Mouse (Mus musculus) lung, adult 2 months (tissue): ENCODE data around the gene Cda. TPM values are rescaled to one million over a fixed set of nuclear protein-coding genes. Genes with fewer than 3 reads are reported as not detected.

ENCODE experiments used
- DNase-seq: peaks from one replicate; pipeline ENCODE4 v3.0.0; 2022
- H3K4me1 ChIP-seq: fragments of 200-500 bp; 2 replicates; pipeline ENCODE4 v1.6.1; 2011; ENCODE audit warnings: low read length; ENCODE audit not compliant: control insufficient read depth, insufficient read depth
- H3K4me3 ChIP-seq: fragments of 200-500 bp; replicated peaks from 2 replicates; pipeline ENCODE3; 2011; ENCODE audit warnings: low read depth, mild to moderate bottlenecking, control low read depth, low read length; ENCODE audit errors: extremely low read depth
- CTCF ChIP-seq: fragments of 200-500 bp; IDR thresholded peaks from 2 replicates; pipeline ENCODE4 v1.5.1; 2011; ENCODE audit warnings: mild to moderate bottlenecking, low read length, control low read depth; ENCODE audit not compliant: insufficient read depth
- POLR2A ChIP-seq: fragments of 200-500 bp; IDR thresholded peaks from 2 replicates; pipeline ENCODE4 v1.6.1; 2011; ENCODE audit warnings: low read depth, mild to moderate bottlenecking, control low read depth, low read length, borderline replicate concordance; ENCODE audit errors: extremely low read depth
- WGBS: fragments of 180-500 bp; shearing (Covaris S2); methylation state at CpG from one replicate; pipeline ENCODE4 v1.1.7; 2018; 5-methylcytosine and 5-hydroxymethylcytosine counted together
- polyA plus RNA-seq: library from polyadenylated mRNA; depleted of rRNA; stranded (reverse); fragments of >200 nt; gene quantifications from 2 replicates; pipeline ENCODE4 v1.2.3, GENCODE M21; 2012; rRNA removed

Cda gene
- polyA plus RNA-seq, result 2.6 and 2.9 TPM in 2 replicates

- TF ChIP-seq POLR2A, result no peak
- no peak for TF ChIP-seq CTCF
- WGBS, result 2% methylated on average over 34 of the region's 34 CpGs
- Histone ChIP-seq H3K4me3 (peak within 1 kb of the TSS; percentile 18), H3K4me1 (peaks cover 9% of the 10 kb centered on the region; the same call in 1 of the 2 replicates)
- DNase-seq, result peak; percentile 80
Measured at GRCm38 (mm10) chr4:138367641-138368497, at the start of gene Cda. Gene Cda, minus strand, starts transcription at chr4:138367992.

- TF ChIP-seq CTCF, result no peak
- TF ChIP-seq POLR2A, result no peak
- 78% methylated on average over 5 of the region's 5 CpGs for WGBS
- H3K4me1 ChIP-seq, result peaks cover 4% of the 10 kb centered on the region
- no peak overlapping the region for H3K4me3 ChIP-seq
- no peak for DNase-seq
Measured at GRCm38 (mm10) chr4:138416414-138416813, 48.6 kb upstream of the Cda start.

DNA sequence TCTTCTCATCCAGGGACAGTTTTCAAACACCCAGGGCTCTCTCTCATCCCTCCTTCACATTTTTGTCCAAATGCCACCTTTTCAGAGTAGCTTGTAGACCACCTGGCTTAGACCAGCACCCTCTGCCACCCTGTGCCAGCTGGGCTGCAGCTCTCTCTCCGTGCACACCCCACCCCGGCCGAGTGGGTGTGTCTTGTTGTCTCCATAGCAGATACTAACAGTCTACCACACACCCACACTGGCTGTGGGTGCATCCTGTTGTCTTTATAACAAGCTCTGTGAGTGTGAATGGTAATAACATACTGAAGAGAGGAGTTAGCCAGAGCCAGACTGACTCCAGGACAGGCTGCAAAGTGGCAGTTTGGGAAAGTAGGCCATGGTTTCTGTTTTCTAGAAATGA, 48.2 kb upstream of the Cda start:
- Histone ChIP-seq H3K4me1 (peaks cover 4% of the 10 kb centered on the region), H3K4me3 (no peak overlapping the region)
- no peak for DNase-seq
- 48% methylated on average over 3 of the region's 3 CpGs for WGBS
- no peak for TF ChIP-seq CTCF

DNA sequence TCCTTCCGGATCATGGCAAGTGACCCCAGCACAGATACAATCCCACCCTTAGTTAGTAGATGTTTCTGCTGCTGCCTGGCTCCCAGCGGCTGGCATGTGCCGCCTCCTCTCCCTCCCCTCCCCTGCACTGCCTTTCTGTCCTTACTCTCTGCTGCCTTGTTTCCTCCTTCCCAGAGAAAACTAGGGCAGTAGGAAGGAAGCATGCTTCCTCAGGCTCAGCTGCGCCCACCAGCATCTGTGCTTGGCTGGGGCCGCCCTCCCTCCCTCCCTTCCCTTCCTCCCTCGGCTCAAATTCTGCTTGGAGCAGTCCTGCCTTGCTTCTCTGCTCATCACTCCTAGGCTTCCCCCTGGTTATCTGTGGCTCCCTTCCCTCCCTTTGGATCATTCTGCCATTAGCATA, 46.9 kb upstream of the Cda start:
- Histone ChIP-seq H3K4me1 (peaks cover 4% of the 10 kb centered on the region), H3K4me3 (no peak overlapping the region)
- no peak for DNase-seq
- TF ChIP-seq POLR2A (no peak), CTCF (no peak)
- WGBS, result 11% methylated on average over 6 of the region's 6 CpGs

- 51% methylated on average over 7 of the region's 7 CpGs for WGBS
- TF ChIP-seq CTCF (no peak), POLR2A (no peak)
- H3K4me3 ChIP-seq, result no peak overlapping the region
- peaks cover 4% of the 10 kb centered on the region for H3K4me1 ChIP-seq
- no peak for DNase-seq
Measured at GRCm38 (mm10) chr4:138411504-138412121, 43.8 kb upstream of the Cda start.

GRCm38 (mm10) chr4:138411011-138411410, 43.2 kb upstream of the Cda start:
- no peak for DNase-seq
- TF ChIP-seq POLR2A (no peak), CTCF (no peak)
- Histone ChIP-seq H3K4me1 (peaks cover 4% of the 10 kb centered on the region), H3K4me3 (no peak overlapping the region)
- 36% methylated on average over 5 of the region's 5 CpGs for WGBS

- WGBS, result 42% methylated on average over 12 of the region's 13 CpGs
- DNase-seq, result no peak
- TF ChIP-seq POLR2A (no peak), CTCF (no peak)
- H3K4me1 ChIP-seq, result no peaks in the 10 kb centered on the region
- H3K4me3 ChIP-seq, result no peak overlapping the region
Measured at GRCm38 (mm10) chr4:138407479-138408194, 39.8 kb upstream of the Cda start.

- DNase-seq, result peak; percentile 58
- TF ChIP-seq CTCF (peak; percentile 50), POLR2A (no peak)
- no peak overlapping the region for H3K4me3 ChIP-seq
- H3K4me1 ChIP-seq, result no peaks in the 10 kb centered on the region
- WGBS, result 0% methylated on average over 2 of the region's 2 CpGs
Measured at GRCm38 (mm10) chr4:138404806-138405205, 37.0 kb upstream of the Cda start.

DNA sequence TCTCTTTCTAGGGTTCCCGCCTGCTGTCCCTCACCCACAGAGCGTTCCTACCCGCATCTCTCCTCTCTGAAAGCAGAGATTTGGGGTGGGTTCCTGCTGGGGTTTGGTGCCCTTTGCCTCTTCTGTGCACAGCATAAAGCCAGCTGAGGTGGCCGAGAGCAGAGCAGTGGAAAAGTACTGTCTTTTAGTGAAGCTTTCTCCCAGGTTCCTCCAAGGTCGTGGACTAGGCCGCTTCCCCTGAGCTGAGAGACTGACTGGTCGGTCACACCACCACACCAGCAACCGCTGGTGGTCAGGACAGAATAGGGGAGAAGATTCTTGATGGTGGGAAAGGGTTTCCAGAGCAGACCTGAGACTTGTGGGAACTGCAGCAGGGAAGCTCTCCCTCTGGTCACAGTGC, 28.9 kb upstream of the Cda start:
- WGBS, result 15% methylated on average over 8 of the region's 8 CpGs
- no peak for TF ChIP-seq CTCF
- TF ChIP-seq POLR2A, result no peak
- H3K4me3 ChIP-seq, result no peak overlapping the region
- no peak for DNase-seq
- no peaks in the 10 kb centered on the region for H3K4me1 ChIP-seq
